Mouse (Mus musculus): Measurements from ENCODE around the gene Trio. TPM values are rescaled to one million over a fixed set of nuclear protein-coding genes. Genes with fewer than 3 reads are reported as not detected.

Gene Trio
- polyA plus RNA-seq, 1 experiment from 2014 or later: 42.1 TPM

GRCm38 (mm10) chr15:27817096-27817495 is 208.6 kb downstream of the Trio start:
- H3K27me3 ChIP-seq (ENCODE audit: control insufficient read depth, insufficient read depth, low read length): no peaks in the 10 kb centered on the region
- H3K36me3 ChIP-seq (ENCODE audit: control insufficient read depth, insufficient read depth, low read length): peaks cover 91% of the 10 kb centered on the region
- WGBS: 54% methylated on average over 10 of the region's 10 CpGs
- no peak overlapping the region for H3K27ac ChIP-seq (ENCODE audit: low read depth, low read length)
- no peak overlapping the region for H3K9ac ChIP-seq (ENCODE audit: low read depth, low read length)
- ATAC-seq (ENCODE audit: low FRiP score, low TSS enrichment): no peak
- H3K4me3 ChIP-seq (ENCODE audit: low read length): no peak overlapping the region
- H3K4me1 ChIP-seq (ENCODE audit: control insufficient read depth, insufficient read depth, low read length): no peaks in the 10 kb centered on the region
- no peaks in the 10 kb centered on the region for H3K9me3 ChIP-seq (ENCODE audit: control insufficient read depth, low read length)
- H3K4me2 ChIP-seq (replicated peaks; ENCODE audit: low read depth, low read length): no peak overlapping the region

GRCm38 (mm10) chr15:27814677-27815391 is 210.8 kb downstream of the Trio start:
- H3K4me2 ChIP-seq (replicated peaks; ENCODE audit: low read depth, low read length): no peak overlapping the region
- no peak for ATAC-seq (ENCODE audit: low FRiP score, low TSS enrichment)
- peaks cover 3% of the 10 kb centered on the region; the same call in 1 of the 2 replicates for H3K4me1 ChIP-seq (ENCODE audit: control insufficient read depth, insufficient read depth, low read length)
- peaks cover 79% of the 10 kb centered on the region for H3K36me3 ChIP-seq (ENCODE audit: control insufficient read depth, insufficient read depth, low read length)
- H3K27me3 ChIP-seq (ENCODE audit: control insufficient read depth, insufficient read depth, low read length): no peaks in the 10 kb centered on the region
- WGBS: 74% methylated on average over 6 of the region's 6 CpGs
- H3K9me3 ChIP-seq (ENCODE audit: control insufficient read depth, low read length): no peaks in the 10 kb centered on the region
- no peak overlapping the region for H3K9ac ChIP-seq (ENCODE audit: low read depth, low read length)
- H3K4me3 ChIP-seq (ENCODE audit: low read length): no peak overlapping the region
- H3K27ac ChIP-seq (ENCODE audit: low read depth, low read length): no peak overlapping the region

- H3K36me3 ChIP-seq (ENCODE audit: control insufficient read depth, insufficient read depth, low read length): peaks cover 43% of the 10 kb centered on the region
- WGBS: 78% methylated on average over 12 of the region's 12 CpGs
- no peak overlapping the region for H3K9ac ChIP-seq (ENCODE audit: low read depth, low read length)
- no peaks in the 10 kb centered on the region for H3K9me3 ChIP-seq (ENCODE audit: control insufficient read depth, low read length)
- H3K4me1 ChIP-seq (ENCODE audit: control insufficient read depth, insufficient read depth, low read length): peaks cover 16% of the 10 kb centered on the region; the same call in 1 of the 2 replicates
- no peak for ATAC-seq (ENCODE audit: low FRiP score, low TSS enrichment)
- no peaks in the 10 kb centered on the region for H3K27me3 ChIP-seq (ENCODE audit: control insufficient read depth, insufficient read depth, low read length)
- H3K4me2 ChIP-seq (replicated peaks; ENCODE audit: low read depth, low read length): no peak overlapping the region
- H3K4me3 ChIP-seq (ENCODE audit: low read length): no peak overlapping the region
- H3K27ac ChIP-seq (ENCODE audit: low read depth, low read length): 0 out of 2 replicates have a peak overlapping the region, but pooled peaks have one; percentile 32
Measured at GRCm38 (mm10) chr15:27810793-27811488, 214.7 kb downstream of the Trio start.

- H3K4me3 ChIP-seq (ENCODE audit: low read length): no peak overlapping the region
- H3K27me3 ChIP-seq (ENCODE audit: control insufficient read depth, insufficient read depth, low read length): no peaks in the 10 kb centered on the region
- peaks cover 44% of the 10 kb centered on the region for H3K36me3 ChIP-seq (ENCODE audit: control insufficient read depth, insufficient read depth, low read length)
- no peak overlapping the region for H3K9ac ChIP-seq (ENCODE audit: low read depth, low read length)
- 31% methylated on average over 7 of the region's 7 CpGs for WGBS
- H3K4me2 ChIP-seq (replicated peaks; ENCODE audit: low read depth, low read length): no peak overlapping the region
- H3K9me3 ChIP-seq (ENCODE audit: control insufficient read depth, low read length): no peaks in the 10 kb centered on the region
- peak overlapping the region; percentile 2; the same call in 1 of the 2 replicates for H3K27ac ChIP-seq (ENCODE audit: low read depth, low read length)
- ATAC-seq (ENCODE audit: low FRiP score, low TSS enrichment): no peak
- peaks cover 20% of the 10 kb centered on the region; the same call in 1 of the 2 replicates for H3K4me1 ChIP-seq (ENCODE audit: control insufficient read depth, insufficient read depth, low read length)
Measured at GRCm38 (mm10) chr15:27810262-27810661, 215.4 kb downstream of the Trio start.

- peak; percentile 58 for ATAC-seq (ENCODE audit: low FRiP score, low TSS enrichment)
- Histone ChIP-seq H3K4me3 (ENCODE audit: low read length) (no peak overlapping the region), H3K4me1 (ENCODE audit: control insufficient read depth, insufficient read depth, low read length) (peaks cover 21% of the 10 kb centered on the region; the same call in 1 of the 2 replicates), H3K4me2 (replicated peaks; ENCODE audit: low read depth, low read length) (no peak overlapping the region), H3K27ac (ENCODE audit: low read depth, low read length) (peak overlapping the region; percentile 48; the same call in 1 of the 2 replicates), H3K9ac (ENCODE audit: low read depth, low read length) (no peak overlapping the region), H3K9me3 (ENCODE audit: control insufficient read depth, low read length) (no peaks in the 10 kb centered on the region), H3K36me3 (ENCODE audit: control insufficient read depth, insufficient read depth, low read length) (peaks cover 44% of the 10 kb centered on the region), H3K27me3 (ENCODE audit: control insufficient read depth, insufficient read depth, low read length) (no peaks in the 10 kb centered on the region)
- 55% methylated on average over 5 of the region's 5 CpGs for WGBS
Measured at GRCm38 (mm10) chr15:27808596-27809276, 216.9 kb downstream of the Trio start.

- Histone ChIP-seq H3K4me1 (ENCODE audit: control insufficient read depth, insufficient read depth, low read length) (peaks cover 21% of the 10 kb centered on the region; the same call in 1 of the 2 replicates), H3K9me3 (ENCODE audit: control insufficient read depth, low read length) (no peaks in the 10 kb centered on the region), H3K27ac (ENCODE audit: low read depth, low read length) (no peak overlapping the region), H3K36me3 (ENCODE audit: control insufficient read depth, insufficient read depth, low read length) (peaks cover 46% of the 10 kb centered on the region), H3K9ac (ENCODE audit: low read depth, low read length) (no peak overlapping the region), H3K4me2 (replicated peaks; ENCODE audit: low read depth, low read length) (no peak overlapping the region), H3K4me3 (ENCODE audit: low read length) (no peak overlapping the region), H3K27me3 (ENCODE audit: control insufficient read depth, insufficient read depth, low read length) (no peaks in the 10 kb centered on the region)
- ATAC-seq (ENCODE audit: low FRiP score, low TSS enrichment): peak; percentile 45; the same call in 1 of the 2 replicates
- 44% methylated on average over 10 of the region's 10 CpGs for WGBS
Measured at GRCm38 (mm10) chr15:27806219-27806618, 219.4 kb downstream of the Trio start.

- peaks cover 44% of the 10 kb centered on the region for H3K36me3 ChIP-seq (ENCODE audit: control insufficient read depth, insufficient read depth, low read length)
- H3K4me2 ChIP-seq (replicated peaks; ENCODE audit: low read depth, low read length): no peak overlapping the region
- no peak overlapping the region for H3K4me3 ChIP-seq (ENCODE audit: low read length)
- peaks cover 21% of the 10 kb centered on the region; the same call in 1 of the 2 replicates for H3K4me1 ChIP-seq (ENCODE audit: control insufficient read depth, insufficient read depth, low read length)
- peak; percentile 50 for ATAC-seq (ENCODE audit: low FRiP score, low TSS enrichment)
- H3K9me3 ChIP-seq (ENCODE audit: control insufficient read depth, low read length): no peaks in the 10 kb centered on the region
- H3K27ac ChIP-seq (ENCODE audit: low read depth, low read length): peak overlapping the region; percentile 25; the same call in 1 of the 2 replicates
- H3K9ac ChIP-seq (ENCODE audit: low read depth, low read length): no peak overlapping the region
- H3K27me3 ChIP-seq (ENCODE audit: control insufficient read depth, insufficient read depth, low read length): no peaks in the 10 kb centered on the region
- 41% methylated on average over 16 of the region's 16 CpGs for WGBS
Measured at GRCm38 (mm10) chr15:27805654-27806053, 220.0 kb downstream of the Trio start.

- peaks cover 18% of the 10 kb centered on the region; the same call in 1 of the 2 replicates for H3K4me1 ChIP-seq (ENCODE audit: control insufficient read depth, insufficient read depth, low read length)
- no peak overlapping the region for H3K9ac ChIP-seq (ENCODE audit: low read depth, low read length)
- H3K9me3 ChIP-seq (ENCODE audit: control insufficient read depth, low read length): no peaks in the 10 kb centered on the region
- H3K27ac ChIP-seq (ENCODE audit: low read depth, low read length): no peak overlapping the region
- H3K4me3 ChIP-seq (ENCODE audit: low read length): no peak overlapping the region
- 75% methylated on average over 14 of the region's 14 CpGs for WGBS
- no peak overlapping the region for H3K4me2 ChIP-seq (replicated peaks; ENCODE audit: low read depth, low read length)
- no peaks in the 10 kb centered on the region for H3K27me3 ChIP-seq (ENCODE audit: control insufficient read depth, insufficient read depth, low read length)
- peaks cover 52% of the 10 kb centered on the region for H3K36me3 ChIP-seq (ENCODE audit: control insufficient read depth, insufficient read depth, low read length)
- ATAC-seq (ENCODE audit: low FRiP score, low TSS enrichment): no peak
Measured at GRCm38 (mm10) chr15:27804447-27804846, 221.2 kb downstream of the Trio start.

Data from kidney, embryonic 14.5 days (tissue).